Mouse (Mus musculus): Measurements from ENCODE around the gene Vdr.

The Vdr gene

GRCm38 (mm10) chr15:97831242-97831986 is 79.0 kb downstream of the Vdr start:
- Histone ChIP-seq H3K4me3 (replicated peaks; ENCODE audit: low read length) (peak overlapping the region; percentile 78), H3K27me3 (ENCODE audit: insufficient read depth, low read length) (peaks cover 76% of the 10 kb centered on the region), H3K9me3 (ENCODE audit: low read length) (no peaks in the 10 kb centered on the region), H3K4me1 (replicated peaks; ENCODE audit: low read depth, low read length) (peaks cover 50% of the 10 kb centered on the region), H3K36me3 (ENCODE audit: insufficient read depth, low read length) (no peaks in the 10 kb centered on the region)
- TF ChIP-seq NANOG (IDR thresholded peaks at IDR 0.05; ENCODE audit: borderline replicate concordance, low read length) (no peak), CTCF (conservative IDR thresholded peaks at IDR 0.05; ENCODE audit: low read length) (no peak), POU5F1 (IDR thresholded peaks at IDR 0.05; ENCODE audit: borderline replicate concordance, low read length) (no peak)

- Histone ChIP-seq H3K4me3 (replicated peaks; ENCODE audit: low read length) (peak overlapping the region; percentile 78), H3K4me1 (replicated peaks; ENCODE audit: low read depth, low read length) (peaks cover 51% of the 10 kb centered on the region), H3K27me3 (ENCODE audit: insufficient read depth, low read length) (peaks cover 82% of the 10 kb centered on the region), H3K36me3 (ENCODE audit: insufficient read depth, low read length) (no peaks in the 10 kb centered on the region), H3K9me3 (ENCODE audit: low read length) (no peaks in the 10 kb centered on the region)
- TF ChIP-seq NANOG (IDR thresholded peaks at IDR 0.05; ENCODE audit: borderline replicate concordance, low read length) (no peak), CTCF (conservative IDR thresholded peaks at IDR 0.05; ENCODE audit: low read length) (no peak), POU5F1 (IDR thresholded peaks at IDR 0.05; ENCODE audit: borderline replicate concordance, low read length) (no peak)
Observed at GRCm38 (mm10) chr15:97830788-97831241, 79.6 kb downstream of the Vdr start.

GRCm38 (mm10) chr15:97830253-97830787 is 80.1 kb downstream of the Vdr start:
- Histone ChIP-seq H3K4me3 (replicated peaks; ENCODE audit: low read length) (peak overlapping the region; percentile 78), H3K9me3 (ENCODE audit: low read length) (no peaks in the 10 kb centered on the region), H3K27me3 (ENCODE audit: insufficient read depth, low read length) (peaks cover 87% of the 10 kb centered on the region), H3K4me1 (replicated peaks; ENCODE audit: low read depth, low read length) (peaks cover 56% of the 10 kb centered on the region), H3K36me3 (ENCODE audit: insufficient read depth, low read length) (no peaks in the 10 kb centered on the region)
- TF ChIP-seq CTCF (conservative IDR thresholded peaks at IDR 0.05; ENCODE audit: low read length): no peak

- Histone ChIP-seq H3K4me1 (replicated peaks; ENCODE audit: low read depth, low read length) (peaks cover 62% of the 10 kb centered on the region), H3K27me3 (ENCODE audit: insufficient read depth, low read length) (peaks cover 88% of the 10 kb centered on the region), H3K9me3 (ENCODE audit: low read length) (no peaks in the 10 kb centered on the region), H3K4me3 (replicated peaks; ENCODE audit: low read length) (no peak overlapping the region), H3K36me3 (ENCODE audit: insufficient read depth, low read length) (no peaks in the 10 kb centered on the region)
- TF ChIP-seq CTCF (conservative IDR thresholded peaks at IDR 0.05; ENCODE audit: low read length) (no peak), POU5F1 (IDR thresholded peaks at IDR 0.05; ENCODE audit: borderline replicate concordance, low read length) (no peak), NANOG (IDR thresholded peaks at IDR 0.05; ENCODE audit: borderline replicate concordance, low read length) (no peak)
Observed at GRCm38 (mm10) chr15:97829432-97829831, 81.0 kb downstream of the Vdr start.

GRCm38 (mm10) chr15:97828901-97829338 is 81.5 kb downstream of the Vdr start:
- no peaks in the 10 kb centered on the region for H3K9me3 ChIP-seq (ENCODE audit: low read length)
- no peak overlapping the region for H3K4me3 ChIP-seq (replicated peaks; ENCODE audit: low read length)
- peaks cover 62% of the 10 kb centered on the region for H3K4me1 ChIP-seq (replicated peaks; ENCODE audit: low read depth, low read length)
- no peak for TF ChIP-seq NANOG (IDR thresholded peaks at IDR 0.05; ENCODE audit: borderline replicate concordance, low read length)
- no peaks in the 10 kb centered on the region for H3K36me3 ChIP-seq (ENCODE audit: insufficient read depth, low read length)
- peaks cover 88% of the 10 kb centered on the region for H3K27me3 ChIP-seq (ENCODE audit: insufficient read depth, low read length)

GRCm38 (mm10) chr15:97828221-97828842 is 82.1 kb downstream of the Vdr start:
- Histone ChIP-seq H3K4me3 (replicated peaks; ENCODE audit: low read length) (no peak overlapping the region), H3K36me3 (ENCODE audit: insufficient read depth, low read length) (no peaks in the 10 kb centered on the region), H3K27me3 (ENCODE audit: insufficient read depth, low read length) (peaks cover 88% of the 10 kb centered on the region), H3K9me3 (ENCODE audit: low read length) (no peaks in the 10 kb centered on the region), H3K4me1 (replicated peaks; ENCODE audit: low read depth, low read length) (peaks cover 60% of the 10 kb centered on the region)
- TF ChIP-seq NANOG (IDR thresholded peaks at IDR 0.05; ENCODE audit: borderline replicate concordance, low read length): no peak
- no peak for TF ChIP-seq CTCF (conservative IDR thresholded peaks at IDR 0.05; ENCODE audit: low read length)
- TF ChIP-seq POU5F1 (IDR thresholded peaks at IDR 0.05; ENCODE audit: borderline replicate concordance, low read length): no peak

- no peaks in the 10 kb centered on the region for H3K36me3 ChIP-seq (ENCODE audit: insufficient read depth, low read length)
- H3K4me3 ChIP-seq (replicated peaks; ENCODE audit: low read length): no peak overlapping the region
- peaks cover 87% of the 10 kb centered on the region for H3K27me3 ChIP-seq (ENCODE audit: insufficient read depth, low read length)
- TF ChIP-seq CTCF (conservative IDR thresholded peaks at IDR 0.05; ENCODE audit: low read length) (no peak), NANOG (IDR thresholded peaks at IDR 0.05; ENCODE audit: borderline replicate concordance, low read length) (no peak), POU5F1 (IDR thresholded peaks at IDR 0.05; ENCODE audit: borderline replicate concordance, low read length) (no peak)
- no peaks in the 10 kb centered on the region for H3K9me3 ChIP-seq (ENCODE audit: low read length)
- peaks cover 56% of the 10 kb centered on the region for H3K4me1 ChIP-seq (replicated peaks; ENCODE audit: low read depth, low read length)
Observed at GRCm38 (mm10) chr15:97827401-97827800, 83.0 kb downstream of the Vdr start.

GRCm38 (mm10) chr15:97826588-97827261 is 83.7 kb downstream of the Vdr start:
- Histone ChIP-seq H3K36me3 (ENCODE audit: insufficient read depth, low read length) (no peaks in the 10 kb centered on the region), H3K4me3 (replicated peaks; ENCODE audit: low read length) (no peak overlapping the region; the same call in 1 of the 2 replicates), H3K4me1 (replicated peaks; ENCODE audit: low read depth, low read length) (peaks cover 55% of the 10 kb centered on the region), H3K27me3 (ENCODE audit: insufficient read depth, low read length) (peaks cover 86% of the 10 kb centered on the region), H3K9me3 (ENCODE audit: low read length) (no peaks in the 10 kb centered on the region)
- TF ChIP-seq CTCF (conservative IDR thresholded peaks at IDR 0.05; ENCODE audit: low read length) (no peak), POU5F1 (IDR thresholded peaks at IDR 0.05; ENCODE audit: borderline replicate concordance, low read length) (no peak), NANOG (IDR thresholded peaks at IDR 0.05; ENCODE audit: borderline replicate concordance, low read length) (no peak)
